Mouse (Mus musculus): ENCODE results near the gene Gpr152.
A peak's percentile ranks its signal among the peaks of the same experiment; 100 is the strongest.
"Not testable (repeated sequence)": the region's sequence is repeated elsewhere in the genome, so short reads cannot be mapped to it uniquely, and the experiment has no call there.

Gpr152 gene

GRCm38 (mm10) chr19:4112063-4112960 lies 27.3 kb upstream of the Gpr152 start:
- DNase-seq (ENCODE audit: low spot score): peak; percentile 46

DNA sequence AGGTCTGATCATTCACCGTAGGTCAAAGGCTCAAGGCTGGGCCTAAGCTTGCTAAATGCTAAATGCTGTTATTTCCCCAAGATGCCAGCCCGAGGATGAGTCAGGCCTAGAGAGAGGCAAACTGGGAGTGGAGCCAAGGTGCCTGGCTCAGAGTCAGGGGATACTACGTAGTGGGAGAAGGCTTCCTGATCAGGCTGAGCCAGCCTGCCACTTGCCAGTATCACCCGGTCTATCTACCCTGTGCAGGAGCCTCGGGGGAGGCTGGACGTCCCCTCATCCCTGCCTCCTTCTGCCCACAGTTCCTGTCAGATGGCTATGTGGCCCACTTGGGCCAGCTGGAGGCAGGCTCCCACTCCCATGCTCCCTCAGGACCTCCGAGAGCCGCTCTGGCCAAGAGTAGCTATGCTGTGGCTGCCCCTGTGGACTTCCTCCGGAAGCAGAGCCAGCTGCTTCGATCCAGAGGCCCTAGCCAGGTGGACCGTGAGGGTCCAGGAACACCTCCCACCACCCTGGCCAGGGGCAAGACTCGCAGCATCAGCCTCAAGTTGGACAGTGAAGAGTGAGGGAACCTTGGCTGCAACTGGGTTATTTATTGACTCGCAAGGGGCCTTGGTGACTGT lies 26.3 kb upstream of the Gpr152 start:
- peak; percentile 90 for DNase-seq (ENCODE audit: low spot score)

DNA sequence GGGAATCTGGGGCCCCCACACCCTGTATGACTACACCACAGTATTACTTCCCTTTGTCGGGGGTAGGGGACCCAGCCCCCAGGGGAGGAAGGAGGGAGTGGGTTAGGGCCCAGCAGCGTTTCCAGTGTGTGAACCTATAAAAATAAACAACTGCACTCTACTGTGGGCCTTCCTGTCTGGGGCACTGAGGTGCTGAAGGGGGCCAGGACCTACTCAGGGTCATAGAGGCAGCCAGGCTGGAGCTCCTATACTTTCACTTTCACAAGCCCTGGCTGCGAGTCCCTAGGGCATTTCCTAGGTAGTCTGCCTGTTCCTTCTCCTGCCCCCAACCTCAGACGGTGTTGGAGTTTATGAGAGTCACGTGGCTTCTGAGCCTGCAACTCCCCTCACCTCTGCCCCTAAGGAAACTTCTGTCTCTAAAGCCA lies 25.8 kb upstream of the Gpr152 start:
- DNase-seq (ENCODE audit: low spot score): peak; percentile 43

DNA sequence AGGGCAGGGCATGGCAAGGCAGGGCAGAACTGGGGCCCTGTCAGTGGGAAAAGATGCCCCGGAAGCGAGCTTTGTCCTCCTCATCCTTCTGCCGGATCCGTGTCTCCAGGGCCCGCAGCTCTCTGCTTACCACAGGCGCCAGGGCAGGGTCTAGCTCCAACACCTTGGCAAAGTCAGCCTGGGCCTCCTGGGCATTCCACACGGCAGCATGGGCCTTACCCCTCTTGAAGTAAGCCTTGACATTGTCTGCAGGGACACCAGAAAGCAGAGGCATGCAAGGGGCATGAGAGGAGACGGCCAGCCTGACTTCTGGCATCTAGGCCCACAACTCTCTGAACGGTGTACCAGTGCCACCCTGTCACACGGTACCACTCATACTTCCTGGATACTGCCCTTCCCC lies 25.0 kb upstream of the Gpr152 start:
- peak; percentile 44 for DNase-seq (ENCODE audit: low spot score)

GRCm38 (mm10) chr19:4115144-4115543 lies 24.4 kb upstream of the Gpr152 start:
- peak; percentile 45 for DNase-seq (ENCODE audit: low spot score)

DNA sequence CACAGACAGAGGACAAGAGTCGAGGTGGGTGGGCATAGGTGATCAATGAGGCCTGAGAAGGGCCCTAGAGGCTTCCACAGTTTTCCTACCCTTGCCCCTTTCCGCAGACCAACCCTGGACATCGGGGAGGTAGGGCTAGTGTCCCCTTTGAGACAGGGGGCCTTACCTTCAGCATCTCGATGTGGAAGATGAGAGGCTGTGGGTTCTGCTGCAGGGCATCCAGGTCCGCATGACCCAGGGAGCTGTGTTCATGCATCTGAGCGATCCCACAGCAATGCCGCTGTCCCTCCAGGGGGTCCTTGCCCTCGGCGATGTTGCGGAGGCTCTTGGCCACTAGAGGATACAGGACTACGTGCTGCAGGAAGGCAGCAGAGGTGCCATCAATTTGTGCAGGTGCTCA lies 23.8 kb upstream of the Gpr152 start:
- DNase-seq (ENCODE audit: low spot score): no peak

- DNase-seq (ENCODE audit: low spot score): no peak
These were observed 22.6 kb upstream of the Gpr152 start for GRCm38 (mm10) chr19:4117006-4117405.

GRCm38 (mm10) chr19:4118350-4118749 lies 21.2 kb upstream of the Gpr152 start:
- DNase-seq (ENCODE audit: low spot score): no peak

GRCm38 (mm10) chr19:4119716-4120487 lies 19.7 kb upstream of the Gpr152 start:
- DNase-seq (ENCODE audit: low spot score): no peak

- DNase-seq (ENCODE audit: low spot score): no peak
These were observed 19.1 kb upstream of the Gpr152 start for GRCm38 (mm10) chr19:4120496-4120895.

GRCm38 (mm10) chr19:4121097-4121805 lies 18.3 kb upstream of the Gpr152 start:
- peak; percentile 99 for DNase-seq (ENCODE audit: low spot score)

GRCm38 (mm10) chr19:4121896-4122295 lies 17.7 kb upstream of the Gpr152 start:
- DNase-seq (ENCODE audit: low spot score): not testable (repeated sequence)

- no peak for DNase-seq (ENCODE audit: low spot score)
These were observed 16.9 kb upstream of the Gpr152 start for GRCm38 (mm10) chr19:4122411-4123370.

DNA sequence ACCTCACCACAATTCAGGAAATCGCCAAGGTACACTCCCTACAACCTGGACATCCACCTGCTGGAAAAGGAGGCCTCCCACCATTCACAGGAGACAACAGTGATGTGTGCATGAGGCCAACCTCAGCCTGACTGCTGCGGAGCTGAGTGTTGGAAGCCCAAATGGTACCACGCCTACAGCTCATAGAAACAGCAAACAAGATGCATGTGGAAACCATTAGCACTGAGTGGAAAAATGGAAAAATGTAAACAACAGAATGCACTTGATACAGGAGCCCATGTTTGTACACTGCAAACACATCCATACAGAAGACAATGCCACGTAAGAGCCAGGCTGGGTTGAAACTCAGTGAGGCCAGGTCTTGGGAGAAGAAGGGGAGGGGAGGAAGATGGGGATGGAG lies 15.2 kb upstream of the Gpr152 start:
- DNase-seq (ENCODE audit: low spot score): no peak

GRCm38 (mm10) chr19:4125268-4125667 lies 14.3 kb upstream of the Gpr152 start:
- DNase-seq (ENCODE audit: low spot score): not testable (repeated sequence)

GRCm38 (mm10) chr19:4125741-4126696 lies 13.6 kb upstream of the Gpr152 start, which contains the start of gene Aip:
Gene Aip, minus strand, starts transcription at chr19:4125858.
- DNase-seq (ENCODE audit: low spot score): peak; percentile 99

- DNase-seq (ENCODE audit: low spot score): no peak
These were observed 12.7 kb upstream of the Gpr152 start for GRCm38 (mm10) chr19:4126759-4127495.

DNA sequence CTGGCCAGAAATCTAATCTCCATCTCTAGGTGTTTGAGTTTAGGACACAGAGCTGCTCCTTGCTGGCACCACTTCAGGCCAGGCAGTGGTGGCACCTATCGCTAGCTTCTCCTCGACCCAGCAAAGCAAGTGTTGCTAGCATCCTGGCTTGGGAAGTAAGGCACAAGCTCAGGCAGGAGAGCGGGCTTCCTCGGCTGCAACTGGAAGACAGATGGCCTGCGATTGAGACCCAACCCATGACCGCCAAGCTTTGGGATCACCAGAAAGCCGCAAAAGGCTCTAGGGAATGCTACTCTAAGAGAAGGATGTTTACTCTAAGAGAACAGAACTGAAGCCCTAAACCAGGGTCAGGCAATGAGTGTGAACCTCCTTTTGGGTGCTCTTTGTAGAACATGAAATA lies 10.1 kb upstream of the Gpr152 start:
- DNase-seq (ENCODE audit: low spot score): no peak

GRCm38 (mm10) chr19:4130106-4130505 lies 9.5 kb upstream of the Gpr152 start:
- no peak for DNase-seq (ENCODE audit: low spot score)
